Mouse (Mus musculus): ENCODE results near the gene Gabrp.

The Gabrp gene

GRCm38 (mm10) chr11:33578859-33579258 is at the start of gene Gabrp:
Gabrp (minus strand) TSS chr11:33578959.
- in situ Hi-C loops (cut with MboI; ENCODE audit: low pct_unique_long_range_greater_than_20kb in 1 of 2, low sequenced_read_pairs in 2 of 2, unreplicated experiment in 1 of 2): no loop called here

- in situ Hi-C loops (cut with MboI; ENCODE audit: low pct_unique_long_range_greater_than_20kb in 1 of 2, low sequenced_read_pairs in 2 of 2, unreplicated experiment in 1 of 2): no loop called here
Measured at GRCm38 (mm10) chr11:33627136-33627742, 48.5 kb upstream of the Gabrp start.

- in situ Hi-C loops (cut with MboI; ENCODE audit: low pct_unique_long_range_greater_than_20kb in 1 of 2, low sequenced_read_pairs in 2 of 2, unreplicated experiment in 1 of 2): loop anchor here (10.0 kb wide), 1 partner anchor 439 kb away; no protein-coding TSS in a partner anchor
Measured at GRCm38 (mm10) chr11:33614218-33614617, 35.5 kb upstream of the Gabrp start.

- in situ Hi-C loops (cut with MboI; ENCODE audit: low pct_unique_long_range_greater_than_20kb in 1 of 2, low sequenced_read_pairs in 2 of 2, unreplicated experiment in 1 of 2): no loop called here
Measured at GRCm38 (mm10) chr11:33607784-33608183, 29.0 kb upstream of the Gabrp start.

- in situ Hi-C loops (cut with MboI; ENCODE audit: low pct_unique_long_range_greater_than_20kb in 1 of 2, low sequenced_read_pairs in 2 of 2, unreplicated experiment in 1 of 2): no loop called here
Measured at GRCm38 (mm10) chr11:33603174-33603573, 24.4 kb upstream of the Gabrp start.

- in situ Hi-C loops (cut with MboI; ENCODE audit: low pct_unique_long_range_greater_than_20kb in 1 of 2, low sequenced_read_pairs in 2 of 2, unreplicated experiment in 1 of 2): no loop called here
Measured at GRCm38 (mm10) chr11:33598986-33599385, 20.2 kb upstream of the Gabrp start, which contains the start of gene D130052B06Rik. D130052B06Rik (plus strand) TSS chr11:33599302.

- in situ Hi-C loops (cut with MboI; ENCODE audit: low pct_unique_long_range_greater_than_20kb in 1 of 2, low sequenced_read_pairs in 2 of 2, unreplicated experiment in 1 of 2): no loop called here
Measured at GRCm38 (mm10) chr11:33596655-33597054, 17.9 kb upstream of the Gabrp start.

GRCm38 (mm10) chr11:33592826-33593225 is 14.1 kb upstream of the Gabrp start:
- in situ Hi-C loops (cut with MboI; ENCODE audit: low pct_unique_long_range_greater_than_20kb in 1 of 2, low sequenced_read_pairs in 2 of 2, unreplicated experiment in 1 of 2): no loop called here

GRCm38 (mm10) chr11:33590771-33591170 is 12.0 kb upstream of the Gabrp start:
- in situ Hi-C loops (cut with MboI; ENCODE audit: low pct_unique_long_range_greater_than_20kb in 1 of 2, low sequenced_read_pairs in 2 of 2, unreplicated experiment in 1 of 2): no loop called here

GRCm38 (mm10) chr11:33586614-33587013 is 7.9 kb upstream of the Gabrp start:
- in situ Hi-C loops (cut with MboI; ENCODE audit: low pct_unique_long_range_greater_than_20kb in 1 of 2, low sequenced_read_pairs in 2 of 2, unreplicated experiment in 1 of 2): no loop called here

GRCm38 (mm10) chr11:33579621-33580020 is 862 bp upstream of the Gabrp start:
- in situ Hi-C loops (cut with MboI; ENCODE audit: low pct_unique_long_range_greater_than_20kb in 1 of 2, low sequenced_read_pairs in 2 of 2, unreplicated experiment in 1 of 2): no loop called here

GRCm38 (mm10) chr11:33574944-33575343 is 3.8 kb downstream of the Gabrp start:
- in situ Hi-C loops (cut with MboI; ENCODE audit: low pct_unique_long_range_greater_than_20kb in 1 of 2, low sequenced_read_pairs in 2 of 2, unreplicated experiment in 1 of 2): no loop called here

- in situ Hi-C loops (cut with MboI; ENCODE audit: low pct_unique_long_range_greater_than_20kb in 1 of 2, low sequenced_read_pairs in 2 of 2, unreplicated experiment in 1 of 2): no loop called here
Measured at GRCm38 (mm10) chr11:33570413-33570812, 8.3 kb downstream of the Gabrp start.

- in situ Hi-C loops (cut with MboI; ENCODE audit: low pct_unique_long_range_greater_than_20kb in 1 of 2, low sequenced_read_pairs in 2 of 2, unreplicated experiment in 1 of 2): no loop called here
Measured at GRCm38 (mm10) chr11:33563921-33564320, 14.8 kb downstream of the Gabrp start.

- in situ Hi-C loops (cut with MboI; ENCODE audit: low pct_unique_long_range_greater_than_20kb in 1 of 2, low sequenced_read_pairs in 2 of 2, unreplicated experiment in 1 of 2): no loop called here
Measured at GRCm38 (mm10) chr11:33554123-33554522, 24.6 kb downstream of the Gabrp start.

- in situ Hi-C loops (cut with MboI; ENCODE audit: low pct_unique_long_range_greater_than_20kb in 1 of 2, low sequenced_read_pairs in 2 of 2, unreplicated experiment in 1 of 2): no loop called here
Measured at GRCm38 (mm10) chr11:33550861-33551560, 27.7 kb downstream of the Gabrp start.

- in situ Hi-C loops (cut with MboI; ENCODE audit: low pct_unique_long_range_greater_than_20kb in 1 of 2, low sequenced_read_pairs in 2 of 2, unreplicated experiment in 1 of 2): loop anchor here in 1 of 2 experiments (25.0 kb wide), 1 partner anchor 1840 kb away; no protein-coding TSS in a partner anchor
Measured at GRCm38 (mm10) chr11:33547386-33547785, 31.4 kb downstream of the Gabrp start.

GRCm38 (mm10) chr11:33544945-33545344 is 33.8 kb downstream of the Gabrp start:
- in situ Hi-C loops (cut with MboI; ENCODE audit: low pct_unique_long_range_greater_than_20kb in 1 of 2, low sequenced_read_pairs in 2 of 2, unreplicated experiment in 1 of 2): loop anchor here (5.0 to 25.0 kb wide), 2 partner anchors 38 to 1842 kb away; no protein-coding TSS in a partner anchor

- in situ Hi-C loops (cut with MboI; ENCODE audit: low pct_unique_long_range_greater_than_20kb in 1 of 2, low sequenced_read_pairs in 2 of 2, unreplicated experiment in 1 of 2): loop anchor here (5.0 to 25.0 kb wide), 2 partner anchors 37 to 1843 kb away; no protein-coding TSS in a partner anchor
Measured at GRCm38 (mm10) chr11:33544121-33544520, 34.6 kb downstream of the Gabrp start.
